Mouse (Mus musculus) stomach, postnatal 0 days (tissue): ENCODE results near the gene Ppdpf.

Experiments
- CTCF ChIP-seq: IDR thresholded peaks from 2 replicates; pipeline ENCODE4 v1.5.1; 2016; ENCODE audit warnings: antibody characterized with exemption, low read depth, mild to moderate bottlenecking, moderate library complexity
- EP300 ChIP-seq: optimal IDR thresholded peaks from 2 replicates; pipeline ENCODE3; 2016; ENCODE audit warnings: antibody characterized with exemption

DNA sequence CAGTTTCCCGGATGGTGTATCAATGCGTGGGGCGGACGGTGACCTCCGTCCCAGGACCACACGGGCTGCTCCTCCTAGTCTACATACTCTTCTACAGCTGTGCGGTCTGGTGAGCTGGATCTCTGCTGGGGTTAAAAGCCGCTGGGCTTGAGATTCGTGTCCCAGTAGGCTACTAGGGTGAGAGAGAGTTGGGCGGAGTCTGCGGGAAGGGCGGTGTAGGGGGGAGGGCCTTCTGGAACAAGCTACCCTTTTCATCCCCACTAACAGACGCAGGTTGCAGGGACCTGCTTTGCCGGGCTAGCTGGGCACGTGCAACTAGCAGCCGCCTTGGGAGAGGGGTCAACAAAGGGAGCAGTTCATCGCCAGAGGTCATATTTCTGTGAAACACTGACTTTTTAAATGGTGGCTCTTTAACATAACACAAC lies 26.0 kb downstream of the Ppdpf start, which contains the start of gene Srms:
- TF ChIP-seq CTCF (no peak), EP300 (no peak)
